Mouse (Mus musculus) gastrocnemius, postnatal 4 days (tissue): Measurements from ENCODE around the gene Scgb1b10. TPM values are rescaled to one million over a fixed set of nuclear protein-coding genes. Genes with fewer than 3 reads are reported as not detected.
"Not testable (repeated sequence)": the region's sequence is repeated elsewhere in the genome, so short reads cannot be mapped to it uniquely, and the experiment has no call there.

Experiments
- DNase-seq, 2 experiments: peaks; one replicate each; pipeline ENCODE4 v3.0.0; 2021 to 2022; ENCODE audit warnings: low spot score in 2 of 2, mixed read lengths in 2 of 2
- long read RNA-seq, 2 experiments: library from polyadenylated mRNA; stranded (forward); transcript quantifications; one replicate each; pipeline ENCODE4 v2.0.0; 2021
- total RNA-seq, 2 experiments: library from RNA; stranded (reverse); gene quantifications; 2 replicates each; pipeline ENCODE4 v1.2.3; 2021

The Scgb1b10 gene
- total RNA-seq: not detected
- long read RNA-seq, experiment 1: 0 reads
- long read RNA-seq, experiment 2: 0 reads

DNA sequence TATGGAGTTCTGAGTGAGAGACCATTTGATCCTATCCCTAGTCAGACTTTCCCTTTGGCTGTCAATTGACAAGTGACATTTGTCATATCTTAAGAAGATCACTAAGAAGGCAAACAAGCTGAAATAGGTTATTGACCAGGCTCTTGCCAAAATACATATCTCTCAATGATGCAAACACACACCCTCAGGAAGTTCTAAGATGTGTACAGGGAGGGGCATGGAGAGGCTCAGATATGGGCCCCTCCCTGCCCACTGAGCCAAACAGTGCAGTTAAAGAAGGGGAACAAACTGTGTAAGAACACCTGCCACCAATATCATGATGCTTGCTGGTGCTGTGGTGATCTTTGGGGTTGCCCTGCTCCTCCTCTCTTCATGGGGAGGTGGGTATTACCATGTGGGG lies at the start of gene Scgb1b10:
TSS of gene Scgb1b10 (plus strand) at position 301 of the 400 bp plus-strand sequence.
- DNase-seq: not testable (repeated sequence)

Other genes starting within 250 kb of the Scgb1b10 start
- gene Scgb2b11, start 110.3 kb downstream of the Scgb1b10 start, total RNA-seq: not detected
- not detected for gene Scgb1b11, start 122.0 kb downstream of the Scgb1b10 start, total RNA-seq
- not detected for gene Scgb2b12, start 226.4 kb downstream of the Scgb1b10 start, total RNA-seq
- not detected for gene Scgb1b12, start 233.3 kb downstream of the Scgb1b10 start, total RNA-seq